Mouse (Mus musculus) liver, embryonic 11.5 days (tissue): ENCODE data around the gene Rere. TPM values are rescaled to one million over a fixed set of nuclear protein-coding genes. Genes with fewer than 3 reads are reported as not detected.
"Not testable (repeated sequence)": the region's sequence is repeated elsewhere in the genome, so short reads cannot be mapped to it uniquely, and the experiment has no call there.

Source experiments
- ATAC-seq: fragments of 200-750 bp; cut with Nextera tagmentation; replicated peaks from 2 replicates; pipeline ENCODE4 v1.8.0; 2017; ENCODE audit warnings: moderate number of reproducible peaks, mild to moderate bottlenecking, moderate TSS enrichment, moderate library complexity; ENCODE audit not compliant: low FRiP score
- DNase-seq: peaks from one replicate; pipeline ENCODE4 v3.0.0-alpha.2; 2017; ENCODE audit warnings: low spot score
- H3K27ac ChIP-seq: fragments of 300-500 bp; sonication (generic); 2 replicates; pipeline ENCODE4 v1.5.1; 2014; ENCODE audit warnings: mild to moderate bottlenecking, low read depth, low read length, control low read depth
- H3K27me3 ChIP-seq: fragments of 300-500 bp; sonication (generic); replicated peaks from 2 replicates; pipeline ENCODE4 v1.6.1; 2014; ENCODE audit warnings: low read length, mixed read lengths; ENCODE audit not compliant: control insufficient read depth, insufficient read depth
- H3K36me3 ChIP-seq: fragments of 300-500 bp; sonication (generic); 2 replicates; pipeline ENCODE4 v1.6.1; 2014; ENCODE audit warnings: mild to moderate bottlenecking, low read length, moderate library complexity, mixed read lengths; ENCODE audit not compliant: control insufficient read depth, insufficient read depth
- H3K4me1 ChIP-seq: fragments of 300-500 bp; sonication (generic); replicated peaks from 2 replicates; pipeline ENCODE4 v1.6.1; 2014; ENCODE audit warnings: low read length, mixed read lengths; ENCODE audit not compliant: control insufficient read depth, insufficient read depth
- H3K4me2 ChIP-seq: fragments of 300-500 bp; sonication (generic); 2 replicates; pipeline ENCODE4 v1.6.1; 2014; ENCODE audit warnings: mild to moderate bottlenecking, control low read depth, moderate library complexity
- H3K4me3 ChIP-seq: fragments of 300-500 bp; sonication (generic); 2 replicates; pipeline ENCODE4 v1.5.1; 2014; ENCODE audit warnings: low read depth, low read length, control low read depth
- H3K9ac ChIP-seq: fragments of 300-500 bp; sonication (generic); 2 replicates; pipeline ENCODE4 v1.6.1; 2014; ENCODE audit warnings: low read depth, low read length, control low read depth
- H3K9me3 ChIP-seq: fragments of 300-500 bp; sonication (generic); 2 replicates; pipeline ENCODE4 v1.6.1; 2016; ENCODE audit warnings: low read length, inconsistent platforms, mixed read lengths; ENCODE audit not compliant: control insufficient read depth
- WGBS: fragments of 180-500 bp; shearing (Covaris S2); extraction: QIAGEN DNeasy Blood & Tissue Kit; methylation state at CpG from one replicate; pipeline ENCODE4 v1.1.7; 2014; 5-methylcytosine and 5-hydroxymethylcytosine counted together
- polyA plus RNA-seq: library from polyadenylated mRNA; unstranded; fragments of >200 nt; fragmentation: Nextera tagmentation; extraction: Ambion mirVana; gene quantifications from 2 replicates; pipeline ENCODE4 v1.2.1, GENCODE M21; 2014

Gene Rere
- polyA plus RNA-seq, 1 experiment from 2014 or later: 23.3 TPM

DNA sequence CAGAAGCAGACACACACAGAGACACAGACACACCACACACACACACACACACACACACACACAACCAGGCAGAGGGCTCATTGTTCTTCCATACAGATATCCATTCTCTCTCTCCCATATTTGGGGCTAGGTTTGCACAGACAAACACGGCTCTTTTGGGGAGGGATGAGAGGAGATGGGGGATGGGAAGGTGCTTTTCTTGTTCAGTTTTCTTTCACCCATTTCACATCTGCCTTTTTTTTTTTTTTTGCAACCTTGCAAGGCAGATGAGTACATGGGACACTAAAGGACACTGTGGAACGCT, 1.8 kb downstream of the Rere start:
- H3K27me3 ChIP-seq: no peaks in the 10 kb centered on the region
- no peaks in the 10 kb centered on the region for H3K36me3 ChIP-seq
- no peak for DNase-seq
- no peak overlapping the region for H3K27ac ChIP-seq
- peaks cover 23% of the 10 kb centered on the region for H3K4me1 ChIP-seq
- WGBS: 42% methylated on average over 2 of the region's 2 CpGs
- peak overlapping the region; percentile 37; the same call in 1 of the 2 replicates for H3K9ac ChIP-seq
- H3K4me2 ChIP-seq: peak overlapping the region; percentile 62
- peak overlapping the region; percentile 91 for H3K4me3 ChIP-seq
- no peaks in the 10 kb centered on the region for H3K9me3 ChIP-seq
- no peak for ATAC-seq

DNA sequence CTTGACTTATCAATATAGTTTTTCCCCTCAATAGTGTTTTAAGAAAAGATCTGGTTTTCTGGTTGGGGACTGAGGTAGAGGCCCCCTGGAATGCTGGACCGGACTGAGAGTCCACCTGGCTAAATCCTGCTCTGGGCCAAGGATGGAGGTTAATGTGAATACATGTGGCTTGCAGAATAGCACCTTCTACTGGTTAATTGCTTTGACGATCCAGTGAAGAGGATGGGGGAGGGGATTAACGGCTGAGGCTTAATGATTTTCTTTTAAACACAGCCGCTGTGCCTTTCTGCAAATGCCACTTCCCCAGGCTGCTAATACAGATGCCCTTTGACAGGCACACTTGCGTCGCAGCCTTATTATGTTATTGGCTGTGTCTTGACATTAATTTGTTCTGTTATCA, 2.5 kb downstream of the Rere start:
- ATAC-seq: no peak
- Histone ChIP-seq H3K27me3 (no peaks in the 10 kb centered on the region), H3K9ac (no peak overlapping the region; the same call in 1 of the 2 replicates), H3K9me3 (no peaks in the 10 kb centered on the region), H3K4me2 (peak overlapping the region; percentile 62), H3K27ac (no peak overlapping the region), H3K4me3 (no peak overlapping the region; the same call in 1 of the 2 replicates), H3K4me1 (peaks cover 23% of the 10 kb centered on the region), H3K36me3 (no peaks in the 10 kb centered on the region)
- DNase-seq: no peak
- 33% methylated on average over 6 of the region's 6 CpGs for WGBS

DNA sequence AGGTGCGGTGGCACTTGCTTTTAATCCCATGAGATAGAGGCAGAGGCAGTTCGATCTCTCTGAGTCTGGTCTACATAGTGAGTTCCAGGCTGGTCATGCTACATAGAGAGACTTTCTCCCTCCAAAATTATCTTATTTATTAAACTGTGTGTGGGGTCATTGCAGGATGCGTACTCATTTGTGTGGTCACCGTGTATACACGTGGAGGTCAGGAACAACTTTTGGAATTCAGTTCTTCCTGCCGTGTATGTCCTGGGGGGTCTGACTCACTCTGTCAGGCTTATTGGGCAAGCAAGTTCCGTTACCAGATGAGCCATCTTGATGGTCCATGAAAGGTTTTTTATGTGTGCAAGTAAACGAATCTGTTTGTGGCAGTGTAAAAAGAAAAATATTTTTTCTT, 5.5 kb downstream of the Rere start:
- Histone ChIP-seq H3K4me3 (no peak overlapping the region), H3K9ac (no peak overlapping the region), H3K9me3 (no peaks in the 10 kb centered on the region), H3K4me1 (peaks cover 19% of the 10 kb centered on the region), H3K27ac (no peak overlapping the region), H3K27me3 (no peaks in the 10 kb centered on the region), H3K4me2 (no peak overlapping the region), H3K36me3 (peaks cover 6% of the 10 kb centered on the region; the same call in 1 of the 2 replicates)
- no peak for ATAC-seq
- no peak for DNase-seq
- 86% methylated on average over 8 of the region's 8 CpGs for WGBS

DNA sequence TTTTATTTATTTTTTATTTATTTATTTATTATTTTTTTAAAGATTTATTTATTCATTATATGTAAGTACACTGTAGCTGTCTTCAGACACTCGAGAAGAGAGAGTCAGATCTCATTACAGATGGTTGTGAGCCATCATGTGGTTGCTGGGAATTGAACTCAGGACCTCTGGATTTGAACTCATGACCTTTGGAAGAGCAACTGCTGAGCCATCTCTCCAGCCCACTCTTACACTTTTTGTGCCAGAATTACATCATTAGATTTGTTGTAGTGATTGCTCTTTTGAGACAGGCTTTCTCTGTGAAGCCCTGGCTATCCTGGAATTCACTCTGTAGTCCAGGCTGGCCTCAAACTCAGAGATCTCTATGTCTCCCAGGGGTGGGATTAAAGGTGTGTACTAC, 6.0 kb downstream of the Rere start:
- H3K27ac ChIP-seq, H3K9ac ChIP-seq, H3K4me2 ChIP-seq, DNase-seq, ATAC-seq, H3K4me3 ChIP-seq, H3K36me3 ChIP-seq, H3K9me3 ChIP-seq, H3K27me3 ChIP-seq: not testable (repeated sequence)
- H3K4me1 ChIP-seq: peaks cover 18% of the 10 kb centered on the region
- 67% methylated on average over 1 of the region's 1 CpGs for WGBS

DNA sequence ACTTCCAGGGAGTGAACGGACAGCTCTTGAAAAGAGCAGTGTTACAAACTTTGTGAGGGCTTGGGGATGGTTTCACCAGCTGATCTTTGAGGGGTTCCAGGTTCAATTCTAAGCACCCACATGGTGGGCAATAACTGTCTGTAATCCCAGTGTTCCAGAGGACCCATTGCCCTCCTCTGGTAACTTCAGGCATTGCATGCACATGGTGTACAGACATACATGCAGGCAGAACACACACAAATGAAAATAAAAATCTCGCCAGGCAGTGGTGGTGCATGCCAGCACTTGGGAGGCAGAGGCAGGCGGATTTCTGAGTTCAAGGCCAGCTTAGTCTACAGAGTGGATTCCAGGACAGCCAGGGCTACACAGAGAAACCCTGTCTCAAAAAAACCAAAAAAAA, 10.5 kb downstream of the Rere start:
- no peaks in the 10 kb centered on the region for H3K9me3 ChIP-seq
- no peak overlapping the region for H3K4me3 ChIP-seq
- H3K27ac ChIP-seq: no peak overlapping the region
- H3K4me2 ChIP-seq: no peak overlapping the region
- H3K36me3 ChIP-seq: peaks cover 6% of the 10 kb centered on the region; the same call in 1 of the 2 replicates
- no peak for DNase-seq
- H3K27me3 ChIP-seq: no peaks in the 10 kb centered on the region
- H3K4me1 ChIP-seq: no peaks in the 10 kb centered on the region; the same call in 1 of the 2 replicates
- no peak for ATAC-seq
- H3K9ac ChIP-seq: no peak overlapping the region
- WGBS: 94% methylated on average over 3 of the region's 3 CpGs

DNA sequence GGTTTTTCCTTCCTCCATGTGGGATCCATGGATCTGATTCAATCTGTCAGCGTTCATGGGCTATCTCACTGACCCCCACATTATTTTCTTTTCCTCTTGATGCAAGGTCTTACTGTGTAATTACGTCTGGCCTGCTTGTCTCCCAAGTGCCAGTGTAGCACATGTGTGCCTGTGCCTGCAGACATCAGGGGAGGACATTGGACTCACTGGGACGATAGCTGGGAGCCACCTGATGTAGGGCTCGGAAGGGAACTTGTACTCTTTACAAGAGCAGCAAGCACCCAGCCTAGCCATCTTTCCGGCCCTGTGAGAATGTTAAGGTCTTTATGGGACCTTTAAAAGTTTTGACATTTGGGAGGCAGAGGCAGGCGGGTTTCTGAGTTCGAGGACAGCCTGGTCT, 13.4 kb downstream of the Rere start:
- ATAC-seq: no peak
- H3K4me1 ChIP-seq: no peaks in the 10 kb centered on the region; the same call in 1 of the 2 replicates
- no peak overlapping the region for H3K4me3 ChIP-seq
- no peak overlapping the region for H3K9ac ChIP-seq
- no peak overlapping the region for H3K27ac ChIP-seq
- H3K27me3 ChIP-seq: no peaks in the 10 kb centered on the region
- 88% methylated on average over 7 of the region's 7 CpGs for WGBS
- H3K9me3 ChIP-seq: no peaks in the 10 kb centered on the region
- peaks cover 6% of the 10 kb centered on the region; the same call in 1 of the 2 replicates for H3K36me3 ChIP-seq
- no peak for DNase-seq
- H3K4me2 ChIP-seq: no peak overlapping the region

DNA sequence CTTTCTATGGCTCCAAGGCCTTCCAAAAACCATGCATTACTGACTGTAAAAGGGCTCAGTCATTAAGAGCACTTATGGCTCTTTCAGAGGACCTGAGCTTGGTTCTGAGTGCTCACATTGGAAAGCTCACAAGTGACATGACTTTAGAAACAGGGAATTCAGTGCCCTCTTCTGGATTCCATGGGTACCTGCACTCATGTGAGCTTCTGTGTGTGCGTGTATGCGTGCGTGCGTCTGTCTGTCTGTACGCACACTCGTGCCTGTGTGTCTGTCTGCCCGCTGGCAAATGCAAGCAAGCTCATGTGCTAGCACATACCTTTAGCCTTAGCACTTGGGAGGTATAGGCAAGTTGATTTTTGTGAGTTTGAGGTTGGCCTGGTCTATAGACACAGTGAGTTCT, 14.5 kb downstream of the Rere start:
- Histone ChIP-seq H3K4me2 (no peak overlapping the region), H3K27me3 (no peaks in the 10 kb centered on the region), H3K4me3 (no peak overlapping the region), H3K36me3 (peaks cover 5% of the 10 kb centered on the region; the same call in 1 of the 2 replicates), H3K4me1 (no peaks in the 10 kb centered on the region; the same call in 1 of the 2 replicates), H3K27ac (no peak overlapping the region), H3K9me3 (no peaks in the 10 kb centered on the region), H3K9ac (no peak overlapping the region)
- DNase-seq (no peak), ATAC-seq (no peak)
- 93% methylated on average over 7 of the region's 7 CpGs for WGBS

DNA sequence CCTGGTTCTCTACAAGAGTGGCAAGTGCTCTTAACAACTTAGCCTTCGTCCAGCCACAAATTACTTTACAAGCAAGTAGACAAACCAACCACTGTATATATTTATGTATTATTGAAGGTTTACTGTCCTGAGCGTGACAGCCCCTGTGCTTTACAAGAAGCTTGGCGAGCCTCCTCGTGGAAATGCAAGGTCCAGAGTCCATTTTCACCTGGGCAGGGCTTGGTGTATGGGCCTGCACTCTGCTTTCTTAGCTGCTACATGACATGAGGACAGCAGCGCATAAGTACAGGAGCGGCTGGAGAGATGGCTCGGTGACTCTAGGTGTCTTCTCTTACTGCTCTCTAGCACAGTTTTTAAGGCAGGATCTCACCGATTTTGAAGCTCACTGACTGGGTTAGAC, 21.3 kb downstream of the Rere start:
- peaks cover 4% of the 10 kb centered on the region; the same call in 1 of the 2 replicates for H3K4me1 ChIP-seq
- no peak for ATAC-seq

DNA sequence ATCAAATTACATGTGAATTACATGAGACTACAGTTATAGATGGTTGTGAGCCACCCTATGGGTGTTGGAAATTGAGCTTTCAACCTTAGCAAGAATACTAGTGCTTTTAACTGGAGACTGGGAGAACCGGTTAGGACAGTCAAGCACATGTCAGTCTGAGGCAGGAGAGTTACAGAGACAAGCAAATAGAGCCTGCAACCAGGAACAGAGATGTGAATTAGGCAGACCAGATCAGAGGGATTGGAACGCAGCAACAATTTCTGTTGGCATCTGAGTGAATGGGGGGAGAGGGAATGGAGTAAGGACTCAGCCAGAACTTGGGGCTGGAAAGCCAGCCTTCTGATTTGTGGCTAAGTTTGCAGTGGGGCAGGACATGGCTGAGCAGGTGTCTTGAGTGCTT, 25.3 kb downstream of the Rere start:
- DNase-seq (no peak), ATAC-seq (no peak)
- Histone ChIP-seq H3K9me3 (no peaks in the 10 kb centered on the region), H3K9ac (no peak overlapping the region), H3K4me3 (no peak overlapping the region), H3K27me3 (no peaks in the 10 kb centered on the region), H3K36me3 (no peaks in the 10 kb centered on the region), H3K4me2 (no peak overlapping the region), H3K27ac (no peak overlapping the region), H3K4me1 (peaks cover 8% of the 10 kb centered on the region)
- 69% methylated on average over 2 of the region's 2 CpGs for WGBS

More for the DNA sequence above, 21.3 kb downstream of the Rere start:
- H3K9me3 ChIP-seq: no peaks in the 10 kb centered on the region
- no peaks in the 10 kb centered on the region for H3K36me3 ChIP-seq
- H3K27ac ChIP-seq: no peak overlapping the region
- WGBS: 87% methylated on average over 8 of the region's 8 CpGs
- DNase-seq: no peak
- H3K9ac ChIP-seq: no peak overlapping the region
- H3K27me3 ChIP-seq: no peaks in the 10 kb centered on the region
- no peak overlapping the region for H3K4me3 ChIP-seq
- H3K4me2 ChIP-seq: no peak overlapping the region
